In the genomic region with DNA sequence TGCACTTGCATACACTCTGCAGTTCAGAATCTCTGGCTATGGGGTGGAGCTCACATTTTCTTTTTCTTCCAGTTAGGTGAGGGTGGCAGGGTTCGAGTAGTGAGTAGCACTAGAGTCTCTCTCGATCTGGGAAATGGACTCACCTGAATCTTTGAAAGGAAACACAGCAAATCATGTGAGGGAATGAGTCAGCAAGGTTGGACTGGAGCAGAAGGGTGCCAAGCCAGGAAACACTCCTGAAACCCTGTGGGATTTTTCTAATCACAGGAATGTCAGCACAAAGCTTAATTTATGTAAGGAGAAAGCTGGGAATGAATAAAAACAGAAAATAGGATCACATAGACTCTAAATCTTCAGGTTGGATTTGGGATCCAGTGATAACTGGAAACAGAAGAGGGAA, we compare ENCODE assay signal across 16 mouse cellular contexts.
"Had no signal": no experiment of that assay in that cellular context is flagged by ENCODE, and none has a peak within 500 bp of the region (broad histone marks: within the 10 kb centered on the region; RNA-seq: fewer than 3 reads in every experiment).

No protein-coding gene starts in this region.

- H3K27me3 ChIP-seq: liver, embryonic 13.5 days; neural tube, embryonic 12.5 days; neural tube, embryonic 15.5 days had no signal

- H3K4me1 ChIP-seq: neural tube, embryonic 12.5 days had no signal

- DNase-seq: kidney, adult 9 months; kidney, postnatal 14 days; kidney, postnatal 4 days; layer of hippocampus, adult 9-11 months; liver, embryonic 13.5 days; lung, adult 2 months; lung, postnatal 14 days; lung, postnatal 4 days; midbrain, embryonic 14.5 days; right cerebral cortex, adult 18-20 months; right cerebral cortex, postnatal 25 days; spleen, adult 18-20 months; thymus, adult 18-20 months; thymus, postnatal 36 days had no signal

- H3K27ac ChIP-seq: liver, embryonic 13.5 days; neural tube, embryonic 12.5 days; neural tube, embryonic 15.5 days had no signal

- H3K4me3 ChIP-seq: liver, embryonic 13.5 days; neural tube, embryonic 12.5 days; neural tube, embryonic 15.5 days had no signal
